Mouse (Mus musculus): Measurements from ENCODE around the gene Dcun1d1. TPM values are rescaled to one million over a fixed set of nuclear protein-coding genes. Genes with fewer than 3 reads are reported as not detected.

Dcun1d1 gene
- 286 TPM for polyA plus RNA-seq (2014; fragmentation: Illumina TruSeq; extraction: RNeasy Lipid Tissue Mini Kit (QIAGEN cat#74804); ENCODE audit: low read depth, low replicate concordance)

GRCm38 (mm10) chr3:35937345-35937744, at the start of gene Dcun1d1:
Dcun1d1 (minus strand) TSS chr3:35937445.

Other genes starting within 250 kb of the Dcun1d1 start
- gene Atp11b, start 183.3 kb downstream of the Dcun1d1 start, polyA plus RNA-seq (2014; fragmentation: Illumina TruSeq; extraction: RNeasy Lipid Tissue Mini Kit (QIAGEN cat#74804); ENCODE audit: low read depth, low replicate concordance), result 586 TPM
- 47.6 TPM for gene Mccc1, start 63.2 kb upstream of the Dcun1d1 start, polyA plus RNA-seq (2014; fragmentation: Illumina TruSeq; extraction: RNeasy Lipid Tissue Mini Kit (QIAGEN cat#74804); ENCODE audit: low read depth, low replicate concordance)
- gene Ccdc144b, start 116.1 kb upstream of the Dcun1d1 start, polyA plus RNA-seq (2014; fragmentation: Illumina TruSeq; extraction: RNeasy Lipid Tissue Mini Kit (QIAGEN cat#74804); ENCODE audit: low read depth, low replicate concordance), result not detected
- 22.0 TPM for gene Acad9, start 128.5 kb upstream of the Dcun1d1 start, polyA plus RNA-seq (2014; fragmentation: Illumina TruSeq; extraction: RNeasy Lipid Tissue Mini Kit (QIAGEN cat#74804); ENCODE audit: low read depth, low replicate concordance)
- 16.0 TPM for gene D3Ertd254e, start 213.6 kb upstream of the Dcun1d1 start, polyA plus RNA-seq (2014; fragmentation: Illumina TruSeq; extraction: RNeasy Lipid Tissue Mini Kit (QIAGEN cat#74804); ENCODE audit: low read depth, low replicate concordance)